Mouse (Mus musculus) megakaryocyte, embryonic 14.5 days (primary cell): Measurements from ENCODE around the gene Tle1.

Source experiments
- FLI1 ChIP-seq: IDR thresholded peaks from 2 replicates; pipeline ENCODE4 v1.6.1; 2012; ENCODE audit warnings: low read length, inconsistent platforms, mixed read lengths
- GATA1 ChIP-seq: IDR thresholded peaks from 3 replicates; pipeline ENCODE4 v1.6.1; 2012; ENCODE audit warnings: mixed read lengths, low read length, inconsistent platforms, borderline replicate concordance

DNA sequence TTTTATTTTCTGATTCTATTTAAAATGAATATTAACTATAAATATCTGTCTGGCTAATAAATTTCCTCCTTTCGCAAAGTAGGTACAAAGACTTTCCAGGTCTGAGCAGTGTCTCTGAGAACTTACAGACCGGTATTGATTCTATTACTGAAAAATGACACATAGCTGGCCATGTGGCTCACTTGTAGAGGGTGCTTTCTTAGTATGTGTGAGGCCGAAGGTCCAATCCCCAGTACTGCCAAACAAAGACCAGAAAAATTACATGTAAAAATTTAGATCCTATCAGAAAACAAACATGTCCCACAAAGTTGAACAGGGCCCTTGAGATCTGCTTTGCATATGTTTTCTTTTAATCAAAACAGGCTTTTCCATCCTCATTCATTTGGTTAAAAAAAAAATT lies 33.5 kb downstream of the Tle1 start:
- TF ChIP-seq GATA1 (no peak), FLI1 (no peak)
